In the genomic region with DNA sequence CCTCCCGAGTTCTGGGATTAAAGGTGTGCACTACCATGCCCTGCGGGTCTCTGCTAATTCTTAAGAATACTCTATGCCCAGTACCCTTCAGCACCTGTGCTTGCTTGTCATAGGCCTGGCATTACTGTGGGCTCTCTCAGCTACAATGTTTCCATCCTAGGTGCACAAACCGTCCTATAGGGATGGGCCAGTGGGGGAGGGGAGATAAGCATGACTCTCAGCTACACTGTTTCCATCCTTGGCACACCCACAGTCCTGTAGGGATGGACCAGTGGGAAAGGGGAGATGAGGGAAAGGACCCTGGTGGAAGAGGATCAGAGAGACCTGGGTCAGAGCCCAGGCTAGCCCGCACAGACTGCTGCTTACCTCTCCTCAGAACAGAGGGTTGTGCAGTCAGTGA, we compare ENCODE assay signal across 1 mouse cellular context.
TF ChIP-seq lines count a peak whose summit lies in the region.

No protein-coding gene starts in this region.

TF ChIP-seq in ES-E14, 5 proteins besides CTCF, POLR2A, EP300 and RAD21:
- no peak for TF ChIP-seq CHD2 (IDR thresholded peaks at IDR 0.05; ENCODE audit: low read depth, low read length)
- no peak for TF ChIP-seq MAFK (IDR thresholded peaks at IDR 0.05; ENCODE audit: insufficient read depth, low read depth, low read length)
